Mouse (Mus musculus) CH12.LX (cell line): ENCODE results near the gene Stx16.

Source experiments
- BHLHE40 ChIP-seq: IDR thresholded peaks from 2 replicates; pipeline ENCODE4 v1.6.1; 2011; ENCODE audit warnings: mild to moderate bottlenecking, low read depth, low read length, improper control_type of control experiment
- CTCF ChIP-seq, 2 experiments: IDR thresholded peaks in 1 of 2; conservative IDR thresholded peaks in 1 of 2; 2 replicates each; pipeline ENCODE4 v1.5.1; 2011 to 2012; ENCODE audit warnings: low read depth in 2 of 2, low read length in 2 of 2, improper control_type of control experiment in 1 of 2, inconsistent platforms in 1 of 2, mild to moderate bottlenecking in 1 of 2, moderate library complexity in 1 of 2
- E2F4 ChIP-seq: IDR thresholded peaks from 2 replicates; pipeline ENCODE4 v1.6.1; 2011; ENCODE audit warnings: low read depth, low read length, improper control_type of control experiment; ENCODE audit not compliant: insufficient replicate concordance
- ELF1 ChIP-seq: IDR thresholded peaks from 2 replicates; pipeline ENCODE4 v1.6.1; 2014; ENCODE audit warnings: low read depth, mild to moderate bottlenecking, inconsistent platforms, low read length, improper control_type of control experiment
- EP300 ChIP-seq: IDR thresholded peaks from 2 replicates; pipeline ENCODE4 v1.6.1; 2011; ENCODE audit warnings: low read length, improper control_type of control experiment
- ETS1 ChIP-seq: conservative IDR thresholded peaks from 2 replicates; pipeline ENCODE4 v1.6.1; 2012; ENCODE audit warnings: low read depth, mild to moderate bottlenecking, inconsistent platforms, low read length, improper control_type of control experiment, moderate library complexity
- HCFC1 ChIP-seq: IDR thresholded peaks from 2 replicates; pipeline ENCODE4 v1.6.1; 2012; ENCODE audit warnings: low read depth, mild to moderate bottlenecking, inconsistent platforms, low read length, improper control_type of control experiment
- MAX ChIP-seq: IDR thresholded peaks from 2 replicates; pipeline ENCODE4 v1.6.1; 2011; ENCODE audit warnings: low read length, improper control_type of control experiment
- MEF2A ChIP-seq: IDR thresholded peaks from 2 replicates; pipeline ENCODE4 v1.6.1; 2014; ENCODE audit warnings: low read depth, mild to moderate bottlenecking, inconsistent platforms, low read length, improper control_type of control experiment, borderline replicate concordance
- PAX5 ChIP-seq: IDR thresholded peaks from 2 replicates; pipeline ENCODE4 v1.6.1; 2012; ENCODE audit warnings: low read length, inconsistent platforms, mixed read lengths
- POLR2A ChIP-seq: IDR thresholded peaks from 2 replicates; pipeline ENCODE4 v1.6.1; 2011; ENCODE audit warnings: low read depth, mild to moderate bottlenecking, improper control_type of control experiment, low read length
- POLR2AphosphoS2 ChIP-seq: IDR thresholded peaks from 2 replicates; pipeline ENCODE4 v1.6.1; 2011; ENCODE audit warnings: low read depth, low read length, improper control_type of control experiment
- SMC3 ChIP-seq: IDR thresholded peaks from 2 replicates; pipeline ENCODE4 v1.6.1; 2011; ENCODE audit warnings: low read depth, low read length, improper control_type of control experiment
- ZC3H11A ChIP-seq: IDR thresholded peaks from 2 replicates; pipeline ENCODE4 v1.6.1; 2012; ENCODE audit warnings: low read depth, mild to moderate bottlenecking, inconsistent platforms, low read length, improper control_type of control experiment

- no peak for TF ChIP-seq MEF2A
- TF ChIP-seq BHLHE40, result no peak
- TF ChIP-seq CTCF (conservative IDR thresholded peaks at IDR 0.05 in 1 of 2, IDR thresholded peaks at IDR 0.05 in 1 of 2; ENCODE audit: low read depth in 2 of 2, low read length in 2 of 2), result no peak
- no peak for TF ChIP-seq POLR2A
- no peak for TF ChIP-seq PAX5
- TF ChIP-seq HCFC1, result no peak
- TF ChIP-seq MAX, result no peak
- no peak for TF ChIP-seq ETS1
- TF ChIP-seq POLR2AphosphoS2, result no peak
- no peak for TF ChIP-seq SMC3
- no peak for TF ChIP-seq ZC3H11A
- no peak for TF ChIP-seq ELF1
- no peak for TF ChIP-seq E2F4
- TF ChIP-seq EP300, result no peak
Observed at GRCm38 (mm10) chr2:174051081-174051481, 25.0 kb upstream of the Stx16 start.
